Mouse (Mus musculus) forebrain, embryonic 11.5 days (tissue): ENCODE data around the gene Tusc2. TPM values are rescaled to one million over a fixed set of nuclear protein-coding genes. Genes with fewer than 3 reads are reported as not detected.

Experiments
- ATAC-seq: fragments of 200-750 bp; cut with Nextera tagmentation; replicated peaks from 2 replicates; pipeline ENCODE4 v1.8.0; 2017; ENCODE audit warnings: moderate TSS enrichment; ENCODE audit not compliant: low FRiP score
- DNase-seq: peaks from one replicate; pipeline ENCODE4 v3.0.0-alpha.2; 2017; ENCODE audit warnings: low spot score
- H3K27ac ChIP-seq: fragments of 300-500 bp; sonication (generic); 2 replicates; pipeline ENCODE4 v1.5.1; 2014; ENCODE audit warnings: low read depth, low read length
- H3K27me3 ChIP-seq: fragments of 300-500 bp; sonication (generic); 2 replicates; pipeline ENCODE4 v1.6.1; 2014; ENCODE audit warnings: mild to moderate bottlenecking, low read length, mixed read lengths; ENCODE audit not compliant: control insufficient read depth, insufficient read depth
- H3K36me3 ChIP-seq: fragments of 300-500 bp; sonication (generic); 2 replicates; pipeline ENCODE4 v1.6.1; 2014; ENCODE audit warnings: mild to moderate bottlenecking, low read length, moderate library complexity, mixed read lengths; ENCODE audit not compliant: control insufficient read depth, insufficient read depth
- H3K4me1 ChIP-seq: fragments of 300-500 bp; sonication (generic); replicated peaks from 2 replicates; pipeline ENCODE4 v1.6.1; 2014; ENCODE audit warnings: low read length, mixed read lengths; ENCODE audit not compliant: control insufficient read depth, insufficient read depth
- H3K4me2 ChIP-seq: fragments of 300-500 bp; sonication (generic); 2 replicates; pipeline ENCODE4 v1.6.1; 2014; ENCODE audit warnings: low read depth, mild to moderate bottlenecking, low read length, moderate library complexity, mixed read lengths; ENCODE audit not compliant: severe bottlenecking
- H3K4me3 ChIP-seq: fragments of 300-500 bp; sonication (generic); 2 replicates; pipeline ENCODE4 v1.5.1; 2014; ENCODE audit warnings: low read depth, low read length
- H3K9ac ChIP-seq: fragments of 300-500 bp; sonication (generic); 2 replicates; pipeline ENCODE4 v1.6.1; 2014; ENCODE audit warnings: low read length
- H3K9me3 ChIP-seq: fragments of 300-500 bp; sonication (generic); 2 replicates; pipeline ENCODE4 v1.6.1; 2016; ENCODE audit warnings: low read length, mixed read lengths; ENCODE audit not compliant: control insufficient read depth
- WGBS: fragments of 180-500 bp; shearing (Covaris S2); extraction: QIAGEN DNeasy Blood & Tissue Kit; methylation state at CpG from one replicate; pipeline ENCODE4 v1.1.7; 2014; 5-methylcytosine and 5-hydroxymethylcytosine counted together
- polyA plus RNA-seq: library from polyadenylated mRNA; unstranded; fragments of >200 nt; fragmentation: Nextera tagmentation; extraction: Ambion mirVana; gene quantifications from 2 replicates; pipeline ENCODE4 v1.2.1, GENCODE M21; 2014

Tusc2 gene
- polyA plus RNA-seq, 1 experiment from 2014 or later, result 81.9 TPM

DNA sequence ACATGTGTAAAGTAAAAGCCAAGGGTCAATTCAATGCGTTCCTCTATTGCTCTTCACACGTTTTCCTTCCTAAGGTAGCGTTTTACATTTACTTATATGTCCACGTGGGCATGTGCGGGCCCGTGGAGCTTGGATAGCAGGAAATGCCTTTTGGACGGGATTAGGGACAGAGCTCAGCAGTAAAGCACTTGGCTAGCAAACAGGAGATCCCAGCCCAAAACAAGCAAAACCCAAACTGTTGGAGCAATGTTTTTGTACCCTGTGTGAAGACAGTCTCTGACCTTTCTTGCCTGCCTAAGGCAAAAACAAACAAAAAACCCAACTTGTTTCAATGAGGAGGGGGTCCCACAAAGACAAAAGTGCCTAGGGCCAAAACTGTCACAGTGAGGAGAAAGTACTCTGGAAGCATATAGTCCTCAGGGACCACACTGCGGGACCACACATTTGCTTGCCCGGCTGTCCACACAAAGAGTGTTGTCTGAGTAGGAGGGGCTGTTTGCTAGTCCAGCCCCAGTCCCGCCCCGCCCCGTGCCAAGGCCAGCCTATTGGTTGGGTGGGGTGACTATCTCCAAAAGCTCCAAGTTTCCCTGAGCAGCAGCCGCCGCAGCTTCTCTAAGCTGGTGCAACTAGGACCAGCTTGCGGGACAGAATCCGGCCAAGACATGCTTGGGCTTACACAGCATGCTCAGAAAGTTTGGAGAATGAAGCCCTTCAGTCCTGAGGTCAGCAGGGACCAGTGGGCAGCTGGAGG lies 13.5 kb downstream of the Tusc2 start, which contains the start of gene Hyal1:
Hyal1 (plus strand) TSS at position 571 of the 751 bp plus-strand sequence.
- Histone ChIP-seq H3K4me1 (peaks cover 13% of the 10 kb centered on the region), H3K36me3 (peaks cover 20% of the 10 kb centered on the region), H3K9ac (peak within 1 kb of the TSS; percentile 44; the same call in 1 of the 2 replicates), H3K27me3 (no peaks in the 10 kb centered on the region), H3K4me3 (peak within 1 kb of the TSS; percentile 25), H3K4me2 (peak within 1 kb of the TSS; percentile 44), H3K27ac (peak within 1 kb of the TSS; percentile 19; the same call in 1 of the 2 replicates), H3K9me3 (no peaks in the 10 kb centered on the region; the same call in 1 of the 2 replicates)
- WGBS, result 30% methylated on average over 16 of the region's 16 CpGs
- peak; percentile 83 for ATAC-seq
- DNase-seq, result peak; percentile 91

DNA sequence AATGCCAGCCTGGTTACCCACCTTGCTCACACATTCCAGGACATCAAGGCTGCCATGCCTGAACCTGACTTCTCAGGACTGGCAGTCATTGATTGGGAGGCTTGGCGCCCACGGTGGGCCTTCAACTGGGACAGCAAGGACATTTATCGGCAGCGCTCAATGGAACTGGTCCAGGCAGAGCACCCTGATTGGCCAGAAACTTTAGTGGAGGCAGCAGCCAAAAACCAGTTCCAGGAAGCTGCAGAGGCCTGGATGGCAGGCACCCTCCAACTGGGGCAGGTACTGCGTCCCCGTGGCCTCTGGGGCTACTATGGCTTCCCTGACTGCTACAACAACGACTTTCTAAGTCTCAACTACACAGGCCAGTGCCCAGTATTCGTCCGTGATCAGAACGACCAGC lies 14.8 kb downstream of the Tusc2 start:
- Histone ChIP-seq H3K9me3 (no peaks in the 10 kb centered on the region; the same call in 1 of the 2 replicates), H3K4me2 (no peak overlapping the region), H3K9ac (no peak overlapping the region), H3K27me3 (no peaks in the 10 kb centered on the region), H3K36me3 (peaks cover 13% of the 10 kb centered on the region), H3K27ac (no peak overlapping the region), H3K4me3 (no peak overlapping the region), H3K4me1 (peaks cover 14% of the 10 kb centered on the region)
- no peak for DNase-seq
- no peak for ATAC-seq
- 89% methylated on average over 10 of the region's 10 CpGs for WGBS

DNA sequence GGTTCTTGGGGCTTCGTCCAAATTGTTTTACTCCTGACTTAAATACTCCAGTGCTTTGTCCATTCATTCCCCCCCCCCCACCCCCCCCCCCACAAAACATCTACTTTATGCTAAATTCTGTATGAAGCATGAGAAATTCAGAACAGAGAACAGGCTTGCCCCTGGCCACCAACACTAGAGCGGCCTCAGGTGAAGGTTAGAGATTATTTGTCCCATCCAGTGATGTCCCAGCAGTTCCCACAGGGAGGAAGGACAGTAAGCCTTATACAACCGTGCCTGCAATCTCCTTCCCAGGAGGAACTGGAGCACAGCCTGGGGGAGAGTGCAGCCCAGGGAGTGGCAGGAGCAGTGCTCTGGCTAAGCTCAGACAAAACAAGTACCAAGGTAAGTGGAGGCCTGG lies 15.5 kb downstream of the Tusc2 start, which contains the start of gene Naa80:
Naa80 (plus strand) TSS at position 301 of the 400 bp plus-strand sequence.
- no peak for DNase-seq
- Histone ChIP-seq H3K36me3 (peaks cover 6% of the 10 kb centered on the region), H3K9ac (no peak within 1 kb of the TSS), H3K27me3 (no peaks in the 10 kb centered on the region), H3K27ac (no peak within 1 kb of the TSS), H3K4me3 (no peak within 1 kb of the TSS), H3K4me2 (no peak within 1 kb of the TSS), H3K9me3 (no peaks in the 10 kb centered on the region; the same call in 1 of the 2 replicates), H3K4me1 (peaks cover 14% of the 10 kb centered on the region)
- ATAC-seq, result no peak
- 71% methylated on average over 3 of the region's 3 CpGs for WGBS

DNA sequence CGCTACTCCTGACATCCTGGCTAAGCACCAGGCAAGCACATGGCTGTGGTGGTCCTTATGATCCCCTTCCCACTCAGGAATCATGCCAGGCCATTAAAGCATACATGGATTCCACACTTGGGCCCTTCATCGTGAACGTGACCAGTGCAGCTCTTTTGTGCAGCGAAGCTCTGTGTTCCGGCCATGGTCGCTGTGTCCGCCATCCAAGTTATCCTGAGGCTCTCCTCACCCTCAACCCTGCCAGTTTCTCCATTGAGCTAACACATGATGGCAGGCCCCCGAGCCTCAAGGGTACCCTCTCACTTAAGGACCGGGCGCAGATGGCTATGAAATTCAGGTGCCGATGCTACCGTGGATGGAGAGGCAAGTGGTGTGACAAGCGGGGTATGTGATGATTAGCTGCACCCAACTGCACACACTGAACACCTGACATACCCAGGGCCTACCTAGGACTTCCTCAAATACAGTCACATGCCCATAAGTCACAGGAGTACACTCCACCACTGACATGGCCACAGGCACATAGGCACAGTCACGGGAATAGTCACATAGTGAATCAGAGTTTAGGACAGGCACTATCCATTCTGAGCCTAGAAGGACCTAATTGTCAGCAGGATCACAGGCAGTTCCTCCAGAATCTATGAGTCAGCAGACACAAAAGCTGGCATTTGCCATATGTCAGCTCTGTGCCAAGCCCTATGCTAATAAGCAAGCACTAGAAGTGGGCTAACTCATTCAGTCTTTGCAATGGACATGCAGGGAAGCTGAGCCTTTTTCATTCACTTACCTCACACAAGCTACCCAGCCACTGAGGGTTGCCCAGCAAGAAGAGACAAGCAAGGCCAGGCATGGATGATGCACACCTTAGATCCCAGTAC lies 16.2 kb downstream of the Tusc2 start:
- 94% methylated on average over 14 of the region's 14 CpGs for WGBS
- Histone ChIP-seq H3K9ac (no peak overlapping the region), H3K27me3 (no peaks in the 10 kb centered on the region), H3K9me3 (no peaks in the 10 kb centered on the region), H3K4me2 (no peak overlapping the region), H3K27ac (no peak overlapping the region), H3K4me1 (peaks cover 14% of the 10 kb centered on the region), H3K36me3 (peaks cover 4% of the 10 kb centered on the region; the same call in 1 of the 2 replicates), H3K4me3 (no peak overlapping the region)
- DNase-seq, result no peak
- no peak for ATAC-seq

DNA sequence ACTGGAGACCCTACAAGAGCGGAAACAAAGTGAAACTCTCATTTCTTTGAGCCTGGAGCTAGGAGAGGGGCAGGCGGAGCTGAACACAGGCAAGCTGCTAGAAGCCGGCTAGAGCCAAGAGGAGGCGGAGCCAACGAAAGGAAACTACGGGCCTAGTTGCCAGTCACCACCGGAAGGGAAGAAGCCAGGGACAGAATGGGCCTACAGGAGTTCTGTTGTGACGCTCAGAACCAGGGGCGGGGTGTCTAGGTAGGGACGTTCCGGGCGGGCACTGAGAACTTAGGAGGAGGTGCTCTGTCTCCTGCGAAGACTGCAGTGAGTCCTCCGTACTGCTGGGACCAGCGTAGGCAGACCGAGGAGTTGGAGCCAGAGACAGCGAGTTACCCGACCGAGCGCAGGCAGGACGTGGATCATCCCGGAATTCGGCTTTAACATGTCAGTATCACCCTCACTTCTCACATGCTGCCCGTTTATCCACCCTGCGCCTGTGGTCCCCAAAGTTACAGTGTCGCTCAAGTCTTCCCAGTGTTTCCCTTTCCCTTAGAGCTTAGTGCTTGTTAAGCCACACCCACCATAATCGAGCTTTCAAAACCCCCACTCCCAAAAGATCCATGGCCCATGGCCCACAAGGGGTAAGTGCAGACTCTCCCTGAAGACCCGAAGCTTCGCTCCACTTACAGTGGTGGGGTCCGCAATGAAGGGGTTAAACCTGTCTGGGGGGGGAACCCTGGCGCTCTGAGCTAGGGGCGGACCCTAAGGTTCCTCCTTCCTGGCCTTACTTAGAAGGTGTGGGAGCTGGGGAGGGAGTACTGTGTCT lies 17.7 kb downstream of the Tusc2 start, which contains the start of gene Hyal3:
Hyal3 (plus strand) TSS at position 318 of the 817 bp plus-strand sequence.
- no peaks in the 10 kb centered on the region for H3K36me3 ChIP-seq
- WGBS, result under 1% methylated on average over 32 of the region's 32 CpGs
- H3K9me3 ChIP-seq, result no peaks in the 10 kb centered on the region
- H3K4me1 ChIP-seq, result peaks cover 14% of the 10 kb centered on the region
- DNase-seq, result peak; percentile 87
- H3K4me3 ChIP-seq, result peak within 1 kb of the TSS; percentile 56
- ATAC-seq, result peak; percentile 54
- peak within 1 kb of the TSS; percentile 55 for H3K27ac ChIP-seq
- peak within 1 kb of the TSS; percentile 93 for H3K4me2 ChIP-seq
- peak within 1 kb of the TSS; percentile 83 for H3K9ac ChIP-seq
- no peaks in the 10 kb centered on the region for H3K27me3 ChIP-seq

DNA sequence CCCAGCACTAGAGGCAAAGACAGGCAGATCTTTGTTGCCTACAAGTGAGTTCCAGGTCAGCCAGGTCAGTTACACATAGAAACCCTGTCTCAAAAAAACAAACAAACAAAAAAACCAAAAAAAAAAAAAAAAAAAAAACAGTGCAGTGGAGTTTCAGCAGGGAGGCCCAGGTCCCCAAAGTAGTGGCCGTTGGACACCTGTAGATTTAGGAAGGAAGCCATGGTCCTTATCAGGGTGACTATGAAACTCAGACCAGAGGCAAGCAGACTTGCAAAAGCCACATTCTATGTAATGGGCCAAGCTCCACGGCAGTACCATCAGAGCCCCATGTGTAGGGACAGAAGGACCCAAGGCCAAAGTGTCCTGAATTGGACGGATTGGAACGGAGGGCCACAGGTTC lies 18.5 kb downstream of the Tusc2 start:
- Histone ChIP-seq H3K36me3 (no peaks in the 10 kb centered on the region), H3K4me3 (peak overlapping the region; percentile 56; the same call in 1 of the 2 replicates), H3K27ac (no peak overlapping the region), H3K27me3 (no peaks in the 10 kb centered on the region), H3K4me1 (peaks cover 14% of the 10 kb centered on the region), H3K4me2 (peak overlapping the region; percentile 93), H3K9me3 (no peaks in the 10 kb centered on the region), H3K9ac (peak overlapping the region; percentile 83; the same call in 1 of the 2 replicates)
- DNase-seq (no peak), ATAC-seq (no peak)
- 81% methylated on average over 4 of the region's 4 CpGs for WGBS

DNA sequence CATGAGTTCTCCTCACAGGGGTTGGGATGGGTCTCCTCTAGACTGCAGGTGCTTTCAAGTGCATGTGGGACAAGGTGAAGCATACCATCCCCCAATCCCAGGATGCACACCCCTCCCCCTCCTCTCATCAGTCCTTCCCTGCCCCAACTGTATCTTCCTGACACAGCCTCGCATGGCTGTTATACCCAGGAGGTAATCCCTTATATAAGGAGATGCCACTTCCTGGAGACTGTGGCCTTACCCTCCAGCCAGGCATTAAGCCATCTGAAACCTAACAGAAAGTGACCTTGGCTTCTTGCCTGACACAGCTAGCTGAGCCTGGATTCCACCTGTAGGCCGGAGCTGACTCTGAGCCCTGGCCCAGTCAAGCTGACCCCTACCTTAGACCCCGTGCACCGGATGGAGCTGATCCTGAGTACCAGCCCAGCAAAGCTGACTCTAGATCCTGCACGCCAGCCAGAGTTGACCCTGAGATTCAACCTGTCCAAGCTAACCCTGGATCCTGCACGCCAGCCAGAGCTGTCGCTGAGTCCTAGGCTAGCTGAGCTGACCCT lies 19.5 kb downstream of the Tusc2 start:
- H3K4me3 ChIP-seq, result no peak overlapping the region
- no peak overlapping the region for H3K9ac ChIP-seq

More for the DNA sequence above, 19.5 kb downstream of the Tusc2 start:
- no peak overlapping the region for H3K27ac ChIP-seq
- 93% methylated on average over 7 of the region's 7 CpGs for WGBS
- peaks cover 12% of the 10 kb centered on the region for H3K4me1 ChIP-seq
- H3K27me3 ChIP-seq, result no peaks in the 10 kb centered on the region
- no peak for DNase-seq
- ATAC-seq, result no peak
- no peaks in the 10 kb centered on the region for H3K9me3 ChIP-seq
- H3K36me3 ChIP-seq, result no peaks in the 10 kb centered on the region
- H3K4me2 ChIP-seq, result no peak overlapping the region
